Mouse (Mus musculus) spleen, postnatal 36 days (tissue): ENCODE results near the gene Ptprg.
"Not testable (repeated sequence)": the region's sequence is repeated elsewhere in the genome, so short reads cannot be mapped to it uniquely, and the experiment has no call there.

Experiments
- DNase-seq, 2 experiments: peaks; one replicate each; pipeline ENCODE4 v3.0.0; 2022; ENCODE audit warnings: low spot score in 2 of 2, mixed read lengths in 1 of 2

Ptprg gene

DNA sequence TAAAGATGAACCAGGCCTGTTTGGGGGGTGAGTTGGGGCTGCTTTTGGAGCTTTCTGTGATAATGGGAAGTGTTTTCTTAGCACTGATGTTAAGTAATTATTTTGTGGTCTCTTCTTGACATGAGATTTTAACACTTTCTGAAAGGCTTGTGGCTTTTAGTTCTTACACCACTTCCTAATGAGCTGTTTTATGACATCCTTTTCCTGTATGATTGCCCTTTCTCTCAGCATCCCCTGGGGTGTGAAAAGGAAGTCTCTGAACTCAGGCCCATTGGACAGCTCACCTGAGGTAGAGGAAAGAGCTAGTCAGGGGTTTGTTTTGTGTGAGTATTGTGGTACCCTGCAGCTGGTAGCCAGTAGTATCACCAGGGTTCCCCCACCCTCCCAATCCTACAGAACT, 179.0 kb downstream of the Ptprg start:
- no peak for DNase-seq

DNA sequence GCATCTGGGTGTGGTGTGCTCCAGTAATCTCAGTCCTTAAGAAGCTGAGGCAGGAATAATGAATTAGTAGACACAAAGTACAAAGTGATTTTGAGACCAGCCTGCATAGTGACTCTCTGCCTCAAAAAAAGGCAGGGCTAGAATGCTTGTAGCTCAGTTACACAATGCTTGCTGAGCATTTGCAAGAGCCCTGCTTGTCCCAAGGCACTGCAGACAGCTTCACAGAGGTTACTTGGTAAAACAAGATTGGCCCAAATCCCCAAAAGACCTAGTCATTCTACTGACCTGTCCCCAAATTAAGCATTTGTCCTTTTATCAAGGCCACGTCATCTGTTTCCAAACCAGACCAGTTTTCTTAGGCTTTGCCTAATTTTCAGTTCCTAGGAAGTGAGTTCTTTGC, 190.4 kb downstream of the Ptprg start:
- DNase-seq, result no peak

DNA sequence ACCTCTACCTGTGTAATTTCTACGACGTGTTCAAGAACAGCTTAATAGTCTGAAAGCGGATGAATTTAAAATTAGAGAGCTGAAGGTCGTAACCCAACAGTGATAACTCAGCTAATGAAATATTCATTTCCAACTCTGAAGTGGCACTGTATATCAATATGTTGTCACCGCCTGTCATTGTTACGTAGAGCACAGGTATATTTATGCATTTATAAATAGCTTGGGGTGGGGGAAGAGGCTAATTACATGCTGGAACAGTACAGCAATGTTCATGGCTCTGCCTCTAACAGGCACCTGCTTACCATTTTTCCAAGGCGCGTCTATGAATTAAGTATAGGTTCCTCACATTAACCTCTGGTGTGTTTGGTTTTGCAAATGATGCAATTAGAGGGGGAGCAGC, 199.3 kb downstream of the Ptprg start:
- DNase-seq, result no peak

DNA sequence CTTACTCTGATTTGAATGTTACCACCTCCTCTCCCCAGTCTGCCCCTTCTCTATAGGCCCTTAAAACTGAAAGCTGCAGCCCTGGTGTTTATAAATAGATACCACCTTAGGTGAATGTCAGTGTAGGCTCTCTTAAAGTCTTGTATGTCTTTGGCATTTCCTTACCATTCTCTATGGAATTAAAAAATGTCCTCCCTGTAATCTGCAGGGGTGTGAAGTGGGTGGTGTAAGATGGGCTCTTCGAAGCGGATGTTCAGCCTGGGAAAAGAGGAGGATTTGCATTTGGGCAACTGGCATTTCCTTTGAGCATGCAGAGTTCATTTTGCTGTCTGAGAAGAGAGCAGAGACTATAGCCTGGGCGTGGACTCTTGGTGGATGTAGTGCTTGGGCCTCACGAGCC, 201.3 kb downstream of the Ptprg start:
- no peak for DNase-seq

DNA sequence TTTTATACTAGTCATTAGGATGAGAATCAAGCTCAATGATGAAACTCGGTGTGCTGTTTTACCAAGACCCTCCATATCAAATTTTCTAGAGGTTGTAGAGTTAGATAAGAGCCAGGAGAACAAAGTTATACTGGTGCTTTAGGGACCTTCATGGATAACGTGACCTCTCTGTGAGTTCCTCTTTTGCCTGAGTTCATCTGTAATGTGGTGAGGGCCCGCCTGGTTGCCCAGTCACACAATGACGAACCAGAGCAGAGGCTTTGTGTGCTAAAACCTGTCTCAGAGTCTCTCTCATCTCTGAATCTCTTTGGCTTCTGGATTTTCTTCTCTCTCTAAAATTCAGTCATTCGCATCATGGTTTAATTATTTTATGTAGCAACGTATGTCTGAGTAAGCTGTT, 204.9 kb downstream of the Ptprg start:
- DNase-seq, result no peak

GRCm38 (mm10) chr14:11759356-11759755, 206.0 kb downstream of the Ptprg start:
- DNase-seq, result no peak

DNA sequence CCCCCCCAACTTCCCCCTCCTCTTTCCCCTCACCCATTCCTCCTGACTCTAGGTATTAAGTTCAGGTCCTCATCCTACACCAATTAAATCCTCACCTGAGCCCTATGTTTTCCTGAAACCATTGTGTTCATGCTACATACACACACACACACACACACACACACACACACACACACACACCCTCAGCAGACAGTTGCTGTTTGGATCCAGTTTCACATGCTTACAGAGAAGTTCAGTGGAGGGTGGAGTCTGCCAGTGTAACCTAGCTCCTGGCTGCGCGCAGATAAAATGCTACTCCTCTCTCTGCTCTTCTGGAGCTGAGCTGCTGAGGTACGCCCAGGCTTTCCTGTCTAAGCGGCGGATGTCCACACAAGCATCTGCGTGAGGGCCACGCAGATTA, 209.7 kb downstream of the Ptprg start:
- DNase-seq, result no peak

DNA sequence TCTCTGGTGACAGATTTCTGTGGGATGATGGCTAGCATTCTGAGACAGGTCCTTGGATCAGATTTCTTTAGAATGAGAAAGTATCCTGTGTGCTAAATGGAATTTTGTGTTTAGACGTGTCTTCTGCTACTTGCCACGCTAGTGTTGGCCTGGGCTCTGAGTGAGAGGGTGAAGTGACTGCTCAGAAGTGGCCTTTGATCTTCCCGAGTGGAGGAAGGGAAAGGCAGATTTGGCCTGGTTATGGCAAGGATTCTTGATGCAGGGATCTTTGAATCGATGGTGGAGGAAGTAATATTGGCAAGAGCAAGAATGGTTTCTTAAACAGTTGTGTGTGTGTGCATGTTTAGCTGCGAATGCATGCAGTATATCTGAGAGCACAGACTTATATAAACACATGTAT, 219.4 kb downstream of the Ptprg start:
- DNase-seq, result no peak

DNA sequence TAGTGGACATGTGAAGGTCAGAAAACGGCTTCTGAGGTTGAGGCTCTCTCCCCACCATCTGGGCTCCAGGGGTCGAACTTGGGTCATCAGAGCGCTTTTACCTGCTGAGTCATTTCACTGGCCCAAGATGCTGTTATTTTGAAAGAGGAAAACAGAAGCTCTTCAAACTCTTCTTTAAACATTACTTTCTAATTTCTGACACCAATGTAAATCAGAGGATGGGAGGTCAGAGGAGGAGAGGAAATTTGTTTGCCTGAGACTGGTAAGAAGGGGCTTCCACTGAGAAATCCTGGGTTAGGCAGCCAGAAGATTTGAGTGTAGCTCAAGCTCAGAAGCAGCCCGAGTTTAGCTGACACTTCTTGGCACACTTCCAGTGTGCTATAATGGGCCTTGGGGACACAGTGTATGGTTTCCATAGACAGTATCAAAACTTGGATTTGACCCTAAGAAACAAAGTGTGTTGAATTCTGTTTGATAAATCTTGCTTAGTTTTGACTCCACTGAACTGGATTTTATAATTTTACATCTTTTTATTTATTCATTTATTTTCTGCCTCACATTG, 221.2 kb downstream of the Ptprg start:
- no peak for DNase-seq

DNA sequence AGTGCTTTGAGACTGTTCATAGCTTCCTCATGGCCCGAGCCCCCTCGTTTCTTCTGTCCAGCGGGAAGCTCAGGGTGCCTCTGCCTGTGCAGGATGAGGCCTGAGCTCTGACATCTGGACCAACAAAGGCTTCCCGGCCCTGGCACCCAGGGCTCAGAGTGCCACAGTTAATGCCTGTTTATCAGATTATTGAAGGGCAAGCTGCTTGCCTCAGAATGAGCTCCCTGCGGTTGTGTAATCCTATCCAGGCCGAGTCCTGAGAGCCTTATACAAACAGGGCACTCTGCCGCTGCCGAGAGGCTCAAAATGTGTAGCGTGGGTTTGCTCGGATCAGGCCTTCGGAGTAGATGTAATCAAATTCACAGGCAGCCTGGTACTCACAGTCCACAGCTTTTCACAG, 221.9 kb downstream of the Ptprg start:
- no peak for DNase-seq

GRCm38 (mm10) chr14:11775951-11776495, 222.7 kb downstream of the Ptprg start:
- DNase-seq, result no peak

- DNase-seq, result no peak
Measured at GRCm38 (mm10) chr14:11776566-11776965, 223.2 kb downstream of the Ptprg start.

GRCm38 (mm10) chr14:11791190-11791589, 237.9 kb downstream of the Ptprg start:
- no peak for DNase-seq

DNA sequence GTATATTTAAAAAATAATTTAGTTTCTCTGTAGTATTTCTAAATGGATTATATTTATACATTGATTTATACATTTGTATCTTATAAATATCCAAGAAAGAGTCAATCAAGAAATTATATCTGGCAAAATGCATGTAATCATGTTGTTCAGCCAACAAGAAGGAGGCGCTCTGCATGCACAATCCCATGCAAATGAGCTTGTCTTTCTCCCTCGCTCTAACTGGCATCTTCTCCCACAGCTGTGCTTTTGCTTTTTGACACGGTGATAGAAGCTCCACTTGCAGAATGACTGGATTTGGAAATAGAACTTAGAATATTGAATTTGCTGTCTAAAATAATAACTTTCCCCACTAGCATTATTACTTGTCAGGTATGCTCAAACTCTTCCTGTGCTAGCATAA, 240.5 kb downstream of the Ptprg start:
- DNase-seq, result no peak

- DNase-seq, result no peak
Measured at GRCm38 (mm10) chr14:11802355-11803035, 249.2 kb downstream of the Ptprg start.

DNA sequence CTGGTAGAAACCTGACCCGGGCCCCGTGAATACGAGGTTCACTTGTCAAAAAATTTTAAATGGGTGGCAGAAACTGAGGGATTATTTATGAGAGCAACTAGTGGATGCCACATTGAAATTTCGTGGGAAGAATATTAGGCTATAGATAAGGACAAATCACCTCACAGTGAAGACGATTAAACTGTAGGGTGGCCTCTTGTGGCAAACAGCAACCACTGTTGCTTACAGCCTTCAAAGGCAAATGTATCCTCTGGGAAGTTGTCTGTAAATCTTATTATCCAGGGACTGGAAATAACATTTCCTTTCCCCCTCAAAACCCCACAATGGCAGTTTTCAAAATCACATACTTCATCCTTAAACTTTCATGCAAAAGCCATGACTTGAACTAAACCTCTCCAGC, 253.3 kb downstream of the Ptprg start:
- DNase-seq, result no peak

GRCm38 (mm10) chr14:11807465-11807864, 254.1 kb downstream of the Ptprg start:
- DNase-seq, result no peak

DNA sequence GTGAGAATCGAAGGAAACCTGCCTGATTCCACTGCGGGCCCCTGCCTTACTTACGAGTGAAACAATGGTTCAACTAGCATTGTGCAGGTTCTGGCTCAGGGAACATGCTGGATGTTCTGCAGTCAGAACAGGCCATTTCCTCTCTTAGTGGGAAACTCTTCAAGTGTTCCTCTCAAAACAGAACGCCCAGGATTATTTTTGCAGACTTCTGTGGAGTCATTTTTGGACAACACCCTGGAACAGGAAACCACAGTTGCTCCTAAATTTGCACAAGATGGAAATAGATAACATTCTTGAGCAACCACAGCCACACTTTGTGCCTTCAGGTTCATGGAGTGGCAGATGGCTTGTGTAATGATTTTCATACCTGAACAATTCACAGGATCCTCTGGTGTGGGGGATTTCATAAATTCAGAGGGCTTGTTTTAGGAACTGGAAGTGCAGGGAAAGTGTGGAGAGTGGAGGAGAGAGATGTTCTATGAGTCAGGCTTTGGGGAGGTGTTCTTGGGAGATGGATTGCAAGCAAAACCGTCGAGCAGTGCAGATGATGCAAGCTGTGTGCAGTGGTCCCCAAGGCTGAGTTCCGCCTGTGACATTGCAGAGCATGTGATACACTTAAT, 257.9 kb downstream of the Ptprg start:
- peak in 1 of 2 experiments; percentile 1 for DNase-seq

DNA sequence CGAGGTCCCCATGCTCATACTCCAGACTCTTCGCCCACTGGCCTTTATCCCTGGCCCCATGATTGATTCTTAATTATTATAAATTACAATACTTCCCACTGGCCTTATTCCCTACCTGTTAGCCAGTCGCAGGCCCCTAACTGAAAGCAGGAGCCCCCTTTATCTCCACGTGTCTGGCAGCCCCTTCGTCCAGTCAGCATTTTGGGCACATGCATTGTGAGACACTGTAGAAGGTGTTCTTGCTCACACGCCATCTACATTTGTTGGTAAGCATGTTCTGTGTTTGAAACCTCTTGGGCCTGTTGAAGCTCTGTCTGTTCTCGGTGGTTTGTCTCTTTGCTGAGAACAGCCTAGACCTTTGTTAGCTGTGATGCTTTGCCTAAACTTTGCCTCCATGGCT, 259.0 kb downstream of the Ptprg start:
- DNase-seq, result no peak

GRCm38 (mm10) chr14:11814811-11815210, 261.5 kb downstream of the Ptprg start:
- DNase-seq, result not testable (repeated sequence)

DNA sequence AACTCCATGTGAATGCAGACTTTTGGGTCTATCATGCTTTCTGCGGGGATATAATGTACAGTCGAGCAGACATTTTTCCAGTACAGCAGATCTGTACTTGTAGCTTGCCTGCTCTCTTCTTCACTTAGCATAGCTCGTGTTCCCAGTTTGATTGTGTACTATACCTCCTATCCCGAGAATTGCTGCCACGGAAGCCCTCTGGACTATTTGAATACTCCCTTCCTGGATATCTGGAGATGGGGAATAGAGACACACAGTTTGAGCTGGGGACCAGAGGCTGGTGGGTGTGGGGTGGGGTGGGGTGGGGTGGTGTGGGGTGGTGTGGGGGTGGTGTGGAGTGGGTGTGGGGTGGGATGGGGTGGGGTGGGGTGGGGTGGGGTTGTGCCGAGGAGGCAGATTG, 263.9 kb downstream of the Ptprg start:
- DNase-seq, result no peak

DNA sequence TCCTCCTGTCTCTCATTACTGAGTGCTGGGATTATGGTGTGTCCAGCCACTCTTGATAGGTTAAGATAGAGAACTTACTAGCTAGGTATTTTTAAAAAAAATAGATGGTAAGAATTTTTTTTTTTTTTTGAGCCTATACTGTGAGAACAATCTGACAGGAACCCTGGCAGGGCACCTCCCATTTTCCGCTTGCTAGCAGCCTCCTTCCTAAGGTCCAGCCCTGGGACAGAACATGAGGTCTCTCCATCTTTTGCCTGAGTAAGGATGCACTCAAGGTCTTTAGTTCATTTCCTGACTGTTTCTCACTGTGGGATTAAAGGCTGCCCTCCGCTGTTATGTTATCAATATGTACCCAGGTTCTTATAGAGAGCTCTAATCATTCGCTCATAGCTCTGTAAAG, 264.7 kb downstream of the Ptprg start:
- DNase-seq, result no peak

DNA sequence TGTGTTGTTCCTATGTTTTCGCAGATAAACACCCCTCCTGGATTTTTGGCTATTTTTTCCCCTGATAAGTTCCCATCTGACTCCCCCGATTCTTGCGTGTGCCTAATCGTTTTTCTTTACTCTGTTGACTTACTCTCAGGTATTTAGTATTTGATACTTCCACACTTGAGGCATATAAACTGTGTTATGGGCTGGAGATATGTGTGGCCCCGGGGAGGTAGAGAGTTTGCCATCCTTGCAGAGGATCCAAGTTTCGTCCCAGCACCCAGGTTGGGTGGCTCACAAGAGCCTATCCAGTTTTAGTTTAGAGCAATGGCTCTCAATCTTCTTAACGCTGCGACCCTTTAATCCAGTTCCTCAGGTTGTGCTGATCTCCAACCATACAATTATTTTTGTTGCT, 265.4 kb downstream of the Ptprg start:
- no peak for DNase-seq
